Mouse (Mus musculus): ENCODE results near the gene Serinc3.
"Not testable (repeated sequence)": the region's sequence is repeated elsewhere in the genome, so short reads cannot be mapped to it uniquely, and the experiment has no call there.

Gene Serinc3

GRCm38 (mm10) chr2:163621401-163621800, 23.5 kb downstream of the Serinc3 start:
- not testable (repeated sequence) for DNase-seq (ENCODE audit: low read depth)

GRCm38 (mm10) chr2:163620451-163620850, 24.5 kb downstream of the Serinc3 start:
- DNase-seq (ENCODE audit: low read depth): no peak

GRCm38 (mm10) chr2:163617874-163618273, 27.1 kb downstream of the Serinc3 start:
- DNase-seq (ENCODE audit: low read depth): no peak

GRCm38 (mm10) chr2:163617232-163617863, 27.6 kb downstream of the Serinc3 start:
- no peak for DNase-seq (ENCODE audit: low read depth)

- DNase-seq (ENCODE audit: low read depth): no peak
Observed at GRCm38 (mm10) chr2:163616652-163617227, 28.2 kb downstream of the Serinc3 start.

GRCm38 (mm10) chr2:163615906-163616651, 28.9 kb downstream of the Serinc3 start:
- DNase-seq (ENCODE audit: low read depth): no peak

- DNase-seq (ENCODE audit: low read depth): no peak
Observed at GRCm38 (mm10) chr2:163615401-163615800, 29.5 kb downstream of the Serinc3 start.

- DNase-seq (ENCODE audit: low read depth): no peak
Observed at GRCm38 (mm10) chr2:163613990-163614389, 30.9 kb downstream of the Serinc3 start.

- DNase-seq (ENCODE audit: low read depth): no peak
Observed at GRCm38 (mm10) chr2:163613206-163613605, 31.7 kb downstream of the Serinc3 start.

GRCm38 (mm10) chr2:163611176-163611575, 33.8 kb downstream of the Serinc3 start:
- DNase-seq (ENCODE audit: low read depth): no peak

- no peak for DNase-seq (ENCODE audit: low read depth)
Observed at GRCm38 (mm10) chr2:163609281-163609975, 35.5 kb downstream of the Serinc3 start.

GRCm38 (mm10) chr2:163608008-163608407, 36.9 kb downstream of the Serinc3 start:
- no peak for DNase-seq (ENCODE audit: low read depth)

GRCm38 (mm10) chr2:163606161-163606560, 38.8 kb downstream of the Serinc3 start:
- no peak for DNase-seq (ENCODE audit: low read depth)

- DNase-seq (ENCODE audit: low read depth): peak; percentile 95
Observed at GRCm38 (mm10) chr2:163602101-163602971, 42.6 kb downstream of the Serinc3 start, which contains the start of gene Ttpal. TSS of gene Ttpal (plus strand) at chr2:163602314.

GRCm38 (mm10) chr2:163601712-163602100, 43.2 kb downstream of the Serinc3 start:
- DNase-seq (ENCODE audit: low read depth): no peak

GRCm38 (mm10) chr2:163601066-163601465, 43.9 kb downstream of the Serinc3 start:
- no peak for DNase-seq (ENCODE audit: low read depth)

GRCm38 (mm10) chr2:163599226-163599625, 45.7 kb downstream of the Serinc3 start:
- DNase-seq (ENCODE audit: low read depth): peak; percentile 85

GRCm38 (mm10) chr2:163597661-163598060, 47.3 kb downstream of the Serinc3 start:
- DNase-seq (ENCODE audit: low read depth): peak; percentile 85

GRCm38 (mm10) chr2:163596873-163597155, 48.1 kb downstream of the Serinc3 start:
- DNase-seq (ENCODE audit: low read depth): no peak

GRCm38 (mm10) chr2:163596057-163596872, 48.7 kb downstream of the Serinc3 start:
- DNase-seq (ENCODE audit: low read depth): no peak

- no peak for DNase-seq (ENCODE audit: low read depth)
Observed at GRCm38 (mm10) chr2:163595119-163595518, 49.8 kb downstream of the Serinc3 start.

All from induced T-regulatory cell, adult 2 months (primary cell).